Mouse (Mus musculus) heart, postnatal 0 days (tissue): ENCODE measurements at regions not wholly inside any gene's neighbourhood (a gene's known extent, or its start where the extent isn't known, plus 50 kb on each side); places are given as distances from the start of the nearest gene placed in this dataset.

Source experiments
- CTCF ChIP-seq: IDR thresholded peaks from 2 replicates; pipeline ENCODE4 v1.5.1; 2016; ENCODE audit warnings: antibody characterized with exemption, control low read depth, low read depth
- EP300 ChIP-seq: IDR thresholded peaks from 2 replicates; pipeline ENCODE4 v1.6.1; 2016; ENCODE audit warnings: antibody characterized with exemption, low read depth

- TF ChIP-seq CTCF = no peak
- no peak for TF ChIP-seq EP300
Observed at GRCm38 (mm10) chr5:101372204-101372603, 292.6 kb downstream of the Nkx6-1 start.
